Mouse (Mus musculus) ES-Bruce4 (cell line): ENCODE measurements around the gene Parp8. TPM values are rescaled to one million over a fixed set of nuclear protein-coding genes. Genes with fewer than 3 reads are reported as not detected.

Source experiments
- H3K27ac ChIP-seq: 2 replicates; pipeline ENCODE4 v1.5.1; 2012; ENCODE audit warnings: low read length, inconsistent platforms; ENCODE audit not compliant: insufficient read depth
- H3K27me3 ChIP-seq: 2 replicates; pipeline ENCODE4 v1.6.1; 2012; ENCODE audit warnings: mild to moderate bottlenecking, low read length, inconsistent platforms; ENCODE audit not compliant: control insufficient read depth, poor library complexity, insufficient read depth, severe bottlenecking
- H3K36me3 ChIP-seq: 2 replicates; pipeline ENCODE4 v1.6.1; 2012; ENCODE audit warnings: inconsistent platforms, mild to moderate bottlenecking, low read length, moderate library complexity; ENCODE audit not compliant: control insufficient read depth, poor library complexity, insufficient read depth, severe bottlenecking
- H3K4me1 ChIP-seq: one replicate; pipeline ENCODE4 v1.8.1; 2011; ENCODE audit warnings: low read length; ENCODE audit not compliant: control insufficient read depth, insufficient read depth
- H3K4me3 ChIP-seq: 2 replicates; pipeline ENCODE4 v1.5.1; 2011; ENCODE audit warnings: low read depth, mild to moderate bottlenecking, low read length
- H3K9ac ChIP-seq: 2 replicates; pipeline ENCODE4 v1.6.1; 2012; ENCODE audit warnings: low read depth, mild to moderate bottlenecking, inconsistent platforms; ENCODE audit not compliant: poor library complexity, severe bottlenecking
- H3K9me3 ChIP-seq: replicated peaks from 2 replicates; pipeline ENCODE4 v1.6.1; 2012; ENCODE audit warnings: mild to moderate bottlenecking, low read length, inconsistent platforms; ENCODE audit not compliant: control insufficient read depth, poor library complexity, insufficient read depth, severe bottlenecking
- CTCF ChIP-seq: IDR thresholded peaks from one replicate; pipeline ENCODE4 v1.8.1; 2011; ENCODE audit warnings: low read depth, low read length
- EP300 ChIP-seq: IDR thresholded peaks from 2 replicates; pipeline ENCODE4 v1.6.1; 2011; ENCODE audit warnings: low read depth, low read length; ENCODE audit not compliant: insufficient read depth
- POLR2A ChIP-seq: IDR thresholded peaks from one replicate; pipeline ENCODE4 v1.8.1; 2011; ENCODE audit warnings: low read length; ENCODE audit not compliant: insufficient read depth
- polyA plus RNA-seq: library from polyadenylated mRNA; stranded (reverse); fragments of >200 nt; gene quantifications from 2 replicates; pipeline ENCODE4 v1.2.4, GENCODE M21; 2011; ENCODE audit warnings: low read depth; ENCODE audit not compliant: missing spikeins, insufficient read depth, insufficient read length

Parp8 gene
- 1.3 and 1.5 TPM in 2 replicates for polyA plus RNA-seq

GRCm38 (mm10) chr13:117025226-117026067 lies at the start of gene Parp8:
TSS of gene Parp8 (minus strand) at chr13:117025537.
- Histone ChIP-seq H3K27ac (no peak within 1 kb of the TSS), H3K9me3 (no peaks in the 10 kb centered on the region), H3K9ac (peak within 1 kb of the TSS; percentile 79), H3K27me3 (peaks cover 15% of the 10 kb centered on the region), H3K4me3 (peak within 1 kb of the TSS; percentile 71), H3K36me3 (no peaks in the 10 kb centered on the region), H3K4me1 (no peaks in the 10 kb centered on the region)
- TF ChIP-seq POLR2A (no peak), CTCF (no peak), EP300 (no peak)

- no peaks in the 10 kb centered on the region for H3K36me3 ChIP-seq
- no peak overlapping the region for H3K9ac ChIP-seq
- no peak for TF ChIP-seq CTCF
- TF ChIP-seq POLR2A, result no peak
- TF ChIP-seq EP300, result no peak
- no peaks in the 10 kb centered on the region for H3K27me3 ChIP-seq
- H3K4me3 ChIP-seq, result no peak overlapping the region
- no peak overlapping the region for H3K27ac ChIP-seq
- no peaks in the 10 kb centered on the region for H3K9me3 ChIP-seq
- H3K4me1 ChIP-seq, result no peaks in the 10 kb centered on the region
Measured at GRCm38 (mm10) chr13:117062628-117063315, 37.4 kb upstream of the Parp8 start.

DNA sequence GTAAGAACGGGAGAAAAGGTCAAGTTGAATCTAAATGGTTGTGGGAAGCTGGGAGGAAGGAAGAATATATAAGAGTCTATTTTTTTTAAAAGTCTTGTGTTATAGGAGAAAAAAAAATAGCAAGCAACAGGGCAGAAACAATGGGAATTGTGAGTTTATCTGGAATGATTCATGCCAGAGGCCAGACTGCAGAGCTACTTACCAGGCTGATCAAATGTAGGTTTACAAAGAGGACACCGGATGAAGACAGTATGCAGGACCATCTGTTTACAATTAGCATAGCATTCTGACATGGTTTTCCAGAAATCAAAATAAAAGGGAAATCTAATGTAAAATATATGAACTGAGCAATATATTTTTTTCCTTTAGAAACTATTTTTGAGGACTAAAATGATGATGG lies 31.1 kb upstream of the Parp8 start:
- Histone ChIP-seq H3K4me1 (no peaks in the 10 kb centered on the region), H3K9ac (no peak overlapping the region)
- no peak for TF ChIP-seq CTCF
- TF ChIP-seq EP300, result no peak

GRCm38 (mm10) chr13:117054811-117055496 lies 29.6 kb upstream of the Parp8 start:
- TF ChIP-seq EP300, result no peak
- TF ChIP-seq POLR2A, result no peak
- TF ChIP-seq CTCF, result no peak
- H3K27me3 ChIP-seq, result no peaks in the 10 kb centered on the region
- H3K27ac ChIP-seq, result no peak overlapping the region
- no peaks in the 10 kb centered on the region for H3K36me3 ChIP-seq
- no peak overlapping the region for H3K4me3 ChIP-seq
- H3K9me3 ChIP-seq, result no peaks in the 10 kb centered on the region
- no peaks in the 10 kb centered on the region for H3K4me1 ChIP-seq
- no peak overlapping the region for H3K9ac ChIP-seq

More for the DNA sequence above, 31.1 kb upstream of the Parp8 start:
- no peak overlapping the region for H3K4me3 ChIP-seq
- H3K27me3 ChIP-seq, result no peaks in the 10 kb centered on the region
- no peak overlapping the region for H3K27ac ChIP-seq
- H3K36me3 ChIP-seq, result no peaks in the 10 kb centered on the region
- H3K9me3 ChIP-seq, result no peaks in the 10 kb centered on the region

- Histone ChIP-seq H3K4me1 (no peaks in the 10 kb centered on the region), H3K9me3 (no peaks in the 10 kb centered on the region), H3K4me3 (no peak overlapping the region), H3K9ac (no peak overlapping the region), H3K27me3 (no peaks in the 10 kb centered on the region), H3K36me3 (no peaks in the 10 kb centered on the region), H3K27ac (no peak overlapping the region)
- no peak for TF ChIP-seq EP300
- TF ChIP-seq CTCF, result no peak
- TF ChIP-seq POLR2A, result no peak
Measured at GRCm38 (mm10) chr13:117052748-117053147, 27.4 kb upstream of the Parp8 start.
